22 mouse cellular contexts compared by ENCODE assay signal in genomic region chr1:84636890-84637289, GRCm38 (mm10). TPM values are rescaled to one million over a fixed set of nuclear protein-coding genes. Genes with fewer than 3 reads are reported as not detected.
DNase-seq lines count a peak whose midpoint lies in the region; ATAC-seq and TF ChIP-seq lines count a peak whose summit lies in the region.
"Had no signal": no experiment of that assay in that cellular context is flagged by ENCODE, and none has a peak within 500 bp of the region (broad histone marks: within the 10 kb centered on the region; RNA-seq: fewer than 3 reads in every experiment).

No protein-coding gene starts in this region.

- 0 out of 2 replicates have a peak, but pooled peaks cover 3% of the 10 kb centered on the region for H3K36me3 ChIP-seq in hindbrain, embryonic 13.5 days
- H3K36me3 ChIP-seq in hindbrain, embryonic 10.5 days, result no peaks in the 10 kb centered on the region
- no peaks in the 10 kb centered on the region for H3K36me3 ChIP-seq in E14TG2a.4 (ENCODE audit: insufficient read depth, low read length)
- no peaks in the 10 kb centered on the region for H3K36me3 ChIP-seq in forebrain, embryonic 16.5 days (ENCODE audit: control insufficient read depth, insufficient read depth)
- H3K36me3 ChIP-seq: embryonic facial prominence, embryonic 13.5 days; heart, embryonic 15.5 days; liver, embryonic 13.5 days had no signal

- peaks cover 37% of the 10 kb centered on the region for H3K4me1 ChIP-seq in hindbrain, embryonic 13.5 days (replicated peaks)
- H3K4me1 ChIP-seq in hindbrain, embryonic 10.5 days (replicated peaks), result peaks cover 9% of the 10 kb centered on the region
- peaks cover 63% of the 10 kb centered on the region for H3K4me1 ChIP-seq in E14TG2a.4 (replicated peaks; ENCODE audit: low read depth, low read length)
- peaks cover 5% of the 10 kb centered on the region; the same call in 1 of the 2 replicates for H3K4me1 ChIP-seq in forebrain, embryonic 16.5 days (replicated peaks; ENCODE audit: control insufficient read depth, insufficient read depth, low read length)
- H3K4me1 ChIP-seq: embryonic facial prominence, embryonic 13.5 days; heart, embryonic 15.5 days; liver, embryonic 13.5 days had no signal

- peak; percentile 26 for DNase-seq in embryo, embryonic 10 days (ENCODE audit: low spot score)
- DNase-seq in embryo, embryonic 10.5 days (ENCODE audit: low spot score), result no peak
- DNase-seq in hindbrain, embryonic 10.5 days (ENCODE audit: low spot score), result no peak
- DNase-seq in urinary bladder, postnatal 4 days (ENCODE audit: low spot score in 2 of 2), result no peak
- no peak for DNase-seq in spleen, postnatal 36 days (ENCODE audit: low spot score in 2 of 2)
- DNase-seq: adrenal gland, adult 8-10 months; cerebellum, adult 8-10 months; cerebellum, postnatal 36 days; kidney, adult 2 months; layer of hippocampus, adult 9-11 months; liver, embryonic 13.5 days; lung, adult 2 months; lung, postnatal 14 days had no signal

- H3K4me3 ChIP-seq in hindbrain, embryonic 13.5 days, result no peak overlapping the region
- H3K4me3 ChIP-seq in hindbrain, embryonic 10.5 days, result no peak overlapping the region
- 0 out of 2 replicates have a peak overlapping the region, but pooled peaks have one; percentile 3 for H3K4me3 ChIP-seq in E14TG2a.4 (replicated peaks; ENCODE audit: low read length)
- no peak overlapping the region for H3K4me3 ChIP-seq in forebrain, embryonic 16.5 days (replicated peaks; ENCODE audit: low read length)
- H3K4me3 ChIP-seq: embryonic facial prominence, embryonic 13.5 days; heart, embryonic 15.5 days; liver, embryonic 13.5 days had no signal

- H3K27me3 ChIP-seq in hindbrain, embryonic 13.5 days, result no peaks in the 10 kb centered on the region
- no peaks in the 10 kb centered on the region for H3K27me3 ChIP-seq in hindbrain, embryonic 10.5 days (ENCODE audit: insufficient read depth, poor library complexity, severe bottlenecking)
- no peaks in the 10 kb centered on the region for H3K27me3 ChIP-seq in E14TG2a.4 (ENCODE audit: insufficient read depth, low read length)
- no peaks in the 10 kb centered on the region for H3K27me3 ChIP-seq in forebrain, embryonic 16.5 days (replicated peaks; ENCODE audit: control insufficient read depth, insufficient read depth, low read length)
- H3K27me3 ChIP-seq: embryonic facial prominence, embryonic 13.5 days; heart, embryonic 15.5 days; liver, embryonic 13.5 days had no signal

- no peak overlapping the region for H3K4me2 ChIP-seq in hindbrain, embryonic 13.5 days
- H3K4me2 ChIP-seq in forebrain, embryonic 16.5 days (ENCODE audit: low read length), result no peak overlapping the region
- H3K4me2 ChIP-seq: embryonic facial prominence, embryonic 13.5 days; heart, embryonic 15.5 days; liver, embryonic 13.5 days had no signal

- peak overlapping the region; percentile 64; the same call in 1 of the 2 replicates for H3K27ac ChIP-seq in hindbrain, embryonic 13.5 days
- H3K27ac ChIP-seq in hindbrain, embryonic 10.5 days, result no peak overlapping the region
- H3K27ac ChIP-seq in forebrain, embryonic 16.5 days (ENCODE audit: low read length), result no peak overlapping the region
- H3K27ac ChIP-seq: embryonic facial prominence, embryonic 13.5 days; heart, embryonic 15.5 days; kidney, postnatal 0 days; liver, embryonic 13.5 days; stomach, postnatal 0 days had no signal

- no peaks in the 10 kb centered on the region for H3K9me3 ChIP-seq in hindbrain, embryonic 13.5 days
- no peaks in the 10 kb centered on the region for H3K9me3 ChIP-seq in hindbrain, embryonic 10.5 days
- peaks cover 29% of the 10 kb centered on the region for H3K9me3 ChIP-seq in E14TG2a.4 (ENCODE audit: low read length)
- no peaks in the 10 kb centered on the region for H3K9me3 ChIP-seq in forebrain, embryonic 16.5 days (ENCODE audit: control insufficient read depth, low read length)
- H3K9me3 ChIP-seq: embryonic facial prominence, embryonic 13.5 days; heart, embryonic 15.5 days; liver, embryonic 13.5 days had no signal

- no peak overlapping the region for H3K9ac ChIP-seq in hindbrain, embryonic 13.5 days
- H3K9ac ChIP-seq in forebrain, embryonic 16.5 days (replicated peaks; ENCODE audit: low read depth, low read length), result no peak overlapping the region
- H3K9ac ChIP-seq: embryonic facial prominence, embryonic 13.5 days; heart, embryonic 15.5 days; liver, embryonic 13.5 days had no signal

- WGBS in hindbrain, embryonic 13.5 days, result 10% methylated on average over 6 of the region's 6 CpGs
- 23% methylated on average over 6 of the region's 6 CpGs for WGBS in hindbrain, embryonic 10.5 days
- 11% methylated on average over 6 of the region's 6 CpGs for WGBS in forebrain, embryonic 16.5 days

- ATAC-seq in hindbrain, embryonic 13.5 days (ENCODE audit: low FRiP score), result no peak
- ATAC-seq in forebrain, embryonic 16.5 days, result peak; percentile 51; the same call in 1 of the 2 replicates
- ATAC-seq: activated CD4-positive, CD25-positive, alpha-beta regulatory T cell, adult 4 months; Patski had no signal

- TF ChIP-seq CTCF in E14TG2a.4 (conservative IDR thresholded peaks at IDR 0.05; ENCODE audit: low read length), result no peak

RNA-seq across cellular contexts. Expression of gene Dner, which starts 59.1 kb away (rescaled TPM):
- polyA plus RNA-seq in hindbrain, embryonic 13.5 days (2015; fragmentation: Nextera tagmentation; extraction: Ambion mirVana), result 262 and 287 TPM in 2 replicates
- 8.2 and 37.3 TPM in 2 replicates for polyA plus RNA-seq in hindbrain, embryonic 10.5 days (2016; fragmentation: Nextera tagmentation; extraction: Ambion mirVana)
- 175 and 200 TPM in 2 replicates for polyA plus RNA-seq in forebrain, embryonic 16.5 days (2015; fragmentation: Nextera tagmentation; extraction: Ambion mirVana)
- polyA plus RNA-seq: activated CD4-positive, CD25-positive, alpha-beta regulatory T cell, adult 4 months; Patski had no signal
